8 mouse cellular contexts compared by ENCODE assay signal in the genomic region with DNA sequence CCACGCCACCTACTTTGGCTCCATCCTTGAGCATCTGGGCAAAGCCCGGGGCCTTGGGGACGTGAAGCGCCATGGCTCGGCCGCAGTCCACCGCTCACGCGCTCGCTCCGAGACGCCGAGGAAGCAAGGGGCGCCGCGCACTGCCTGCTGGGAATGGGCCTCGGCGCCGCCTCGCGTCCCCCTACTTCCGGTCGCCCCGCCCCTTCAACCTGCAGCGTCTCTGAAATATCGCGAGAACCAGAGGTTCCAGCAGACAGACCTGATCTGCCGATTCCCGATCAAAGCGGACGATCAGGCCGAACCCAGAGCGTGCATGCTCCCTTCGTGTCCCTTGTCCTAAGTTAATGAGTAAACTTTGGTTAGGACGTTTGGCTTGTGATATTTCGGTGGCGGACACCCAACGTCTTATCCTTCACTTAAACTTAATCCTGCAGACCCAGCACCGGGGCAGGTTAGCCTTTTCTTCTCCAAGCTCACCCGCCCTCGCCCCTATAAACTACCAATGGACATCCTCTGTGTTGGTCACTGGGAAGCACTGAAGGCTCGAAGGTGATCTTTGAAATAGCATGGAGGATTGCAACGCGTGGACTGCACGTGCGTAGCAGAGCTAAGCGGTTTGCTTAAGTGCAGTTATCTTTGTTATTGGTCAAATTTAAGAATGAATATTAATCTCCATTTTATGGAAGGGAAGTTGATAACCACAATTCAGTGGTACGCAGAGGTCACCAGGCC. TPM values are rescaled to one million over a fixed set of nuclear protein-coding genes. Genes with fewer than 3 reads are reported as not detected.
DNase-seq lines count a peak whose midpoint lies in the region; ATAC-seq lines count a peak whose summit lies in the region.

Gene Cct8 (minus strand): TSS at position 158 of the 732 bp plus-strand sequence.

- peak within 1 kb of the TSS; percentile 83 for H3K4me2 ChIP-seq in forebrain, embryonic 14.5 days (ENCODE audit: low read length)
- H3K4me2 ChIP-seq in neural tube, embryonic 15.5 days, result peak within 1 kb of the TSS; percentile 79

- H3K36me3 ChIP-seq in forebrain, embryonic 14.5 days (ENCODE audit: control insufficient read depth, insufficient read depth, low read length), result peaks cover 24% of the 10 kb centered on the region
- peaks cover 21% of the 10 kb centered on the region for H3K36me3 ChIP-seq in neural tube, embryonic 15.5 days

- WGBS in forebrain, embryonic 14.5 days, result under 1% methylated on average over 48 of the region's 48 CpGs
- under 1% methylated on average over 48 of the region's 48 CpGs for WGBS in neural tube, embryonic 15.5 days

- H3K9me3 ChIP-seq in forebrain, embryonic 14.5 days (replicated peaks; ENCODE audit: control insufficient read depth, low read length), result no peaks in the 10 kb centered on the region
- no peaks in the 10 kb centered on the region for H3K9me3 ChIP-seq in neural tube, embryonic 15.5 days (replicated peaks)

- peak within 1 kb of the TSS; percentile 71 for H3K27ac ChIP-seq in forebrain, embryonic 14.5 days (ENCODE audit: low read depth, low read length)
- H3K27ac ChIP-seq in neural tube, embryonic 15.5 days (replicated peaks), result peak within 1 kb of the TSS; percentile 92

- ATAC-seq in forebrain, embryonic 14.5 days, result peak; percentile 96
- ATAC-seq in neural tube, embryonic 15.5 days (ENCODE audit: low FRiP score), result peak; percentile 95

- H3K4me1 ChIP-seq in forebrain, embryonic 14.5 days (ENCODE audit: control insufficient read depth, insufficient read depth, low read length), result peaks cover 14% of the 10 kb centered on the region
- peaks cover 23% of the 10 kb centered on the region for H3K4me1 ChIP-seq in neural tube, embryonic 15.5 days

- intact Hi-C loops in heart, postnatal 14 days (cut with DNase I), result no loop called here

- peak within 1 kb of the TSS; percentile 90 for H3K4me3 ChIP-seq in forebrain, embryonic 14.5 days (ENCODE audit: low read depth, low read length)
- H3K4me3 ChIP-seq in neural tube, embryonic 15.5 days (replicated peaks), result peak within 1 kb of the TSS; percentile 96

- H3K27me3 ChIP-seq in forebrain, embryonic 14.5 days (replicated peaks; ENCODE audit: control insufficient read depth, insufficient read depth, low read length), result no peaks in the 10 kb centered on the region
- H3K27me3 ChIP-seq in neural tube, embryonic 15.5 days (replicated peaks), result no peaks in the 10 kb centered on the region

- peak; percentile 98 for DNase-seq in ES-CJ7 (ENCODE audit: low read depth, low spot score)
- DNase-seq in cerebellum, adult 11 months, result peak; percentile 96
- peak; percentile 99 for DNase-seq in forebrain, embryonic 14.5 days (ENCODE audit: low spot score)
- peak; percentile 96 to 97 for DNase-seq in heart, postnatal 14 days
- peak; percentile 97 for DNase-seq in layer of hippocampus, adult 11-12 months (ENCODE audit: low spot score)
- peak; percentile 97 to 98 for DNase-seq in lung, adult 18-20 months
- DNase-seq in testis, postnatal 14 days (ENCODE audit: low spot score), result peak; percentile 98

- H3K9ac ChIP-seq in forebrain, embryonic 14.5 days (ENCODE audit: low read length), result peak within 1 kb of the TSS; percentile 96
- peak within 1 kb of the TSS; percentile 96 for H3K9ac ChIP-seq in neural tube, embryonic 15.5 days (replicated peaks)

RNA-seq across cellular contexts. Expression of gene Cct8, which starts in this region (rescaled TPM):
- 504 and 543 TPM in 2 replicates for polyA plus RNA-seq in forebrain, embryonic 14.5 days (2014; fragmentation: Nextera tagmentation; extraction: Ambion mirVana)
- total RNA-seq in heart, postnatal 14 days (2021), result 100 to 1,000 TPM; 154 to 165 TPM
- polyA plus RNA-seq in neural tube, embryonic 15.5 days (2015; fragmentation: Nextera tagmentation; extraction: Ambion mirVana), result 379 and 417 TPM in 2 replicates

Comparison
In these comparisons a context has a peak if more than half of its experiments do, and no peak if none do; other contexts are left out.
1. Peak in every context shown above with its lines: DNase-seq, ATAC-seq, H3K4me3 ChIP-seq and H3K27ac ChIP-seq.